ENCODE assay signal across 27 mouse cellular contexts in the genomic region with DNA sequence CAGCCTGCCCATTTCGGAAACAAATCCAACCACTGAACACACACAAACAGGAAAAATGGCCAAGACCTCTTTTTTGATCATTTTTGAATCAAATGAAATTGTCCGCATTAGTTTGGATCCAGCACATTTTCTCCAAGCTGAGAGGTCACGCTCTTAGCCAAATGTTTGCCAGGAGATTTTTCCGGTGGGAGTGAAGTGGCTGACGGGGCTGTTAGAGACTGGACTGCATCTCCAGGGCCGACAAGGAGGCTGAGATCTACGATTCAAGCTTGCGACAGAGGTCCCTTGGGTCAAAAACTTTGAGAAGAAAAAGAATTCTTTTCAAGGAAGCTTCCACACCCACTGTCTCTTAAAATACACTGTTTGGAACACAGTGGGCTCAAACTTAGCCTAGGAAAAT.
DNase-seq lines count a peak whose midpoint lies in the region; ATAC-seq lines count a peak whose summit lies in the region.
"Had no signal": no experiment of that assay in that cellular context is flagged by ENCODE, and none has a peak within 500 bp of the region (broad histone marks: within the 10 kb centered on the region; RNA-seq: fewer than 3 reads in every experiment).

No protein-coding gene starts in this region.

- H3K9ac ChIP-seq in heart, embryonic 11.5 days (ENCODE audit: low read depth, low read length) = no peak overlapping the region
- H3K9ac ChIP-seq in kidney, embryonic 16.5 days (replicated peaks; ENCODE audit: low read length) = no peak overlapping the region
- H3K9ac ChIP-seq: embryonic facial prominence, embryonic 13.5 days; forebrain, embryonic 13.5 days; hindbrain, embryonic 14.5 days; limb, embryonic 15.5 days; liver, embryonic 14.5 days had no signal

- no peak overlapping the region for H3K27ac ChIP-seq in heart, embryonic 11.5 days (ENCODE audit: low read depth, low read length)
- no peak overlapping the region for H3K27ac ChIP-seq in kidney, embryonic 16.5 days (ENCODE audit: low read length)
- H3K27ac ChIP-seq: embryonic facial prominence, embryonic 13.5 days; forebrain, embryonic 13.5 days; hindbrain, embryonic 14.5 days; left cerebral cortex, adult 2 months; limb, embryonic 15.5 days; liver, embryonic 14.5 days had no signal

- WGBS in heart, embryonic 11.5 days (ENCODE audit: insufficient replicate concordance) = 84% methylated on average over 8 of the region's 8 CpGs
- WGBS in kidney, embryonic 16.5 days = 53% methylated on average over 8 of the region's 8 CpGs

- peaks cover 7% of the 10 kb centered on the region; the same call in 1 of the 2 replicates for H3K4me1 ChIP-seq in heart, embryonic 11.5 days (ENCODE audit: control insufficient read depth, insufficient read depth, low read length)
- H3K4me1 ChIP-seq in kidney, embryonic 16.5 days (ENCODE audit: insufficient read depth, low read length) = peaks cover 8% of the 10 kb centered on the region; the same call in 1 of the 2 replicates

- H3K36me3 ChIP-seq in heart, embryonic 11.5 days (ENCODE audit: control insufficient read depth, insufficient read depth, low read length) = no peaks in the 10 kb centered on the region; the same call in 1 of the 2 replicates
- H3K36me3 ChIP-seq in kidney, embryonic 16.5 days (ENCODE audit: insufficient read depth, low read length) = peaks cover 13% of the 10 kb centered on the region

- H3K9me3 ChIP-seq in heart, embryonic 11.5 days (replicated peaks; ENCODE audit: control insufficient read depth, low read length) = 0 out of 2 replicates have a peak, but pooled peaks cover 2% of the 10 kb centered on the region
- H3K9me3 ChIP-seq in kidney, embryonic 16.5 days (ENCODE audit: low read length) = no peaks in the 10 kb centered on the region
- H3K9me3 ChIP-seq: limb, embryonic 15.5 days had no signal

- ATAC-seq in heart, embryonic 11.5 days (replicated peaks; ENCODE audit: insufficient number of reproducible peaks, low FRiP score, low TSS enrichment) = no peak
- ATAC-seq in kidney, embryonic 16.5 days (ENCODE audit: low FRiP score, low TSS enrichment) = no peak
- ATAC-seq: forebrain, embryonic 13.5 days; inflammation-experienced regulatory T-cells, adult 6 months had no signal

- no peak overlapping the region for H3K4me2 ChIP-seq in heart, embryonic 11.5 days
- no peak overlapping the region for H3K4me2 ChIP-seq in kidney, embryonic 16.5 days (replicated peaks; ENCODE audit: low read depth, low read length)
- H3K4me2 ChIP-seq: embryonic facial prominence, embryonic 13.5 days; forebrain, embryonic 13.5 days; hindbrain, embryonic 14.5 days; limb, embryonic 15.5 days had no signal

- no peak overlapping the region for H3K4me3 ChIP-seq in heart, embryonic 11.5 days (ENCODE audit: low read depth, low read length)
- H3K4me3 ChIP-seq in kidney, embryonic 16.5 days (ENCODE audit: low read length) = no peak overlapping the region
- H3K4me3 ChIP-seq: embryonic facial prominence, embryonic 13.5 days; erythroblast, embryonic 14.5 days; forebrain, embryonic 13.5 days; limb, embryonic 15.5 days had no signal

- peak; percentile 56 to 62 for DNase-seq in heart, adult 18-20 months
- DNase-seq in kidney, postnatal 10 days = peak; percentile 44
- peak; percentile 28 for DNase-seq in NIH3T3 (ENCODE audit: low read depth)
- DNase-seq in fibroblast of lung, adult 2 months (ENCODE audit: low read depth) = peak; percentile 32
- DNase-seq in left cerebral cortex, postnatal 25 days (ENCODE audit: low spot score in 2 of 2) = no peak
- DNase-seq in thymus, postnatal 0 days (ENCODE audit: low spot score) = no peak
- DNase-seq: adrenal gland, adult 2 months; B cell, adult 2 months; cerebellum, adult 18-20 months; cerebellum, postnatal 25 days; embryo, embryonic 11 days; kidney, adult 18-20 months; left cerebral cortex, postnatal 4 days; midbrain, embryonic 14.5 days; right cerebral cortex, postnatal 14 days; spleen, adult 18-20 months had no signal

- intact Hi-C loops in left cerebral cortex, postnatal 25 days (cut with DNase I) = no loop called here

- no peaks in the 10 kb centered on the region for H3K27me3 ChIP-seq in heart, embryonic 11.5 days (ENCODE audit: control insufficient read depth, insufficient read depth, low read length)
- H3K27me3 ChIP-seq in kidney, embryonic 16.5 days (ENCODE audit: insufficient read depth, low read length) = no peaks in the 10 kb centered on the region
- H3K27me3 ChIP-seq: CH12.LX; embryonic facial prominence, embryonic 13.5 days; forebrain, embryonic 13.5 days; limb, embryonic 15.5 days had no signal

Comparison
In these comparisons a context has a peak if more than half of its experiments do, and no peak if none do; other contexts are left out.
1. DNase-seq: peak in heart, adult 18-20 months (2 of 2), kidney, postnatal 10 days (single experiment), NIH3T3 (single experiment) and fibroblast of lung, adult 2 months (single experiment); none in left cerebral cortex, postnatal 25 days (0 of 2) and thymus, postnatal 0 days (single experiment).